Mouse (Mus musculus) G1E (cell line): ENCODE measurements around the gene Ahsa1.

ENCODE experiments used
- CTCF ChIP-seq: IDR thresholded peaks from 2 replicates; pipeline ENCODE4 v1.5.1; 2012; ENCODE audit warnings: low read depth, low read length, inconsistent platforms, mixed read lengths
- GATA1 ChIP-seq: IDR thresholded peaks from 2 replicates; pipeline ENCODE4 v1.6.1; 2012; ENCODE audit warnings: borderline replicate concordance, low read length, inconsistent platforms, mixed read lengths
- GATA2 ChIP-seq: IDR thresholded peaks from 2 replicates; pipeline ENCODE4 v1.6.1; 2012; ENCODE audit warnings: low read depth, low read length, inconsistent platforms, borderline replicate concordance
- POLR2AphosphoS5 ChIP-seq: IDR thresholded peaks from 2 replicates; pipeline ENCODE4 v1.6.1; 2012; ENCODE audit warnings: low read depth, low read length, inconsistent platforms; ENCODE audit not compliant: insufficient replicate concordance
- TAL1 ChIP-seq: conservative IDR thresholded peaks from 2 replicates; pipeline ENCODE4 v1.6.1; 2012; ENCODE audit warnings: low read depth, low read length, inconsistent platforms, mixed read lengths

- no peak for TF ChIP-seq CTCF
- TF ChIP-seq GATA1 = no peak
- no peak for TF ChIP-seq POLR2AphosphoS5
- no peak for TF ChIP-seq TAL1
- TF ChIP-seq GATA2 = no peak
Observed at GRCm38 (mm10) chr12:87230379-87230895, 35.8 kb upstream of the Ahsa1 start.
